27 mouse cellular contexts compared by ENCODE assay signal in genomic region chr17:13013316-13013715, GRCm38 (mm10). TPM values are rescaled to one million over a fixed set of nuclear protein-coding genes. Genes with fewer than 3 reads are reported as not detected.
"Had no signal": no experiment of that assay in that cellular context is flagged by ENCODE, and none has a peak within 500 bp of the region (broad histone marks: within the 10 kb centered on the region; RNA-seq: fewer than 3 reads in every experiment).

No protein-coding gene starts in this region.

- H3K4me3 ChIP-seq: limb, embryonic 10.5 days; limb, embryonic 13.5 days; liver, embryonic 12.5 days; liver, embryonic 15.5 days; lung, embryonic 15.5 days; megakaryocyte, embryonic 14.5 days; midbrain, embryonic 10.5 days; midbrain, embryonic 13.5 days; myocyte; neural tube, embryonic 13.5 days had no signal

- H3K27me3 ChIP-seq: limb, embryonic 13.5 days; liver, embryonic 12.5 days; liver, embryonic 15.5 days; lung, embryonic 15.5 days; megakaryocyte, embryonic 14.5 days; midbrain, embryonic 13.5 days; neural tube, embryonic 13.5 days had no signal

- DNase-seq: liver; lung, adult 18-20 months; lung, postnatal 10 days; lung, postnatal 36 days; retina, postnatal 1 day; thymus, adult 2 months; thymus, postnatal 14 days; thymus, postnatal 4 days had no signal

- ATAC-seq: liver, embryonic 12.5 days; midbrain, embryonic 13.5 days; midbrain, embryonic 16.5 days had no signal

- H3K9me3 ChIP-seq: limb, embryonic 10.5 days; limb, embryonic 13.5 days; liver, embryonic 12.5 days; liver, embryonic 15.5 days; lung, embryonic 15.5 days; megakaryocyte, embryonic 14.5 days; midbrain, embryonic 10.5 days; midbrain, embryonic 13.5 days; neural tube, embryonic 13.5 days had no signal

- H3K27ac ChIP-seq: limb, embryonic 10.5 days; limb, embryonic 13.5 days; liver, embryonic 12.5 days; liver, embryonic 15.5 days; lung, embryonic 15.5 days; midbrain, embryonic 10.5 days; midbrain, embryonic 13.5 days; neural tube, embryonic 13.5 days; stomach, postnatal 0 days had no signal

- H3K4me2 ChIP-seq: limb, embryonic 13.5 days; liver, embryonic 12.5 days; liver, embryonic 15.5 days; lung, embryonic 15.5 days; midbrain, embryonic 13.5 days; neural tube, embryonic 13.5 days had no signal

- H3K9ac ChIP-seq: limb, embryonic 13.5 days; liver, embryonic 12.5 days; liver, embryonic 15.5 days; lung, embryonic 15.5 days; midbrain, embryonic 13.5 days; neural tube, embryonic 13.5 days had no signal

RNA-seq across cellular contexts. Expression of gene Gpr31b, which starts 38.8 kb away (rescaled TPM):
- total RNA-seq: layer of hippocampus, adult 18-20 months; layer of hippocampus, postnatal 14 days; monocyte, adult 5-6 weeks; neutrophil, adult 5-6 weeks had no signal
- polyA plus RNA-seq: intestine, embryonic 14.5 days; limb, embryonic 10.5 days; limb, embryonic 13.5 days; liver, embryonic 12.5 days; liver, embryonic 15.5 days; lung, embryonic 15.5 days; midbrain, embryonic 10.5 days; midbrain, embryonic 13.5 days; myocyte; neural tube, embryonic 13.5 days had no signal

RNA-seq across cellular contexts. Expression of gene Tcp10b, which starts 47.6 kb away (rescaled TPM):
- total RNA-seq: monocyte, adult 5-6 weeks; neutrophil, adult 5-6 weeks had no signal
- polyA plus RNA-seq: limb, embryonic 10.5 days; limb, embryonic 13.5 days; liver, embryonic 12.5 days; liver, embryonic 15.5 days; lung, embryonic 15.5 days; midbrain, embryonic 13.5 days; myocyte; small intestine, adult 2 months; spleen, adult 2 months had no signal
